Mouse (Mus musculus): ENCODE measurements around the gene Tmem136.

Tmem136 gene

GRCm38 (mm10) chr9:43108081-43108480 lies 8.3 kb downstream of the Tmem136 start:
- no peak for DNase-seq (ENCODE audit: low spot score in 2 of 2)

- no peak for DNase-seq (ENCODE audit: low spot score in 2 of 2)
These were observed 8.8 kb downstream of the Tmem136 start for GRCm38 (mm10) chr9:43107555-43107954.

- DNase-seq (ENCODE audit: low spot score in 2 of 2) = no peak
These were observed 9.2 kb downstream of the Tmem136 start, which contains the start of gene Arhgef12 for GRCm38 (mm10) chr9:43107187-43107517. TSS of gene Arhgef12 (minus strand) at chr9:43107239.

- DNase-seq (ENCODE audit: low spot score in 2 of 2) = peak in 1 of 2 experiments; percentile 4
These were observed 9.8 kb downstream of the Tmem136 start for GRCm38 (mm10) chr9:43106426-43107186.

- peak; percentile 11 to 40 for DNase-seq (ENCODE audit: low spot score in 2 of 2)
These were observed 10.6 kb downstream of the Tmem136 start for GRCm38 (mm10) chr9:43105664-43106361.

GRCm38 (mm10) chr9:43104873-43105663 lies 11.3 kb downstream of the Tmem136 start:
- DNase-seq (ENCODE audit: low spot score in 2 of 2) = peak in 1 of 2 experiments; percentile 4

GRCm38 (mm10) chr9:43104526-43104872 lies 11.9 kb downstream of the Tmem136 start:
- DNase-seq (ENCODE audit: low spot score in 2 of 2) = no peak

GRCm38 (mm10) chr9:43103675-43104299 lies 12.6 kb downstream of the Tmem136 start:
- no peak for DNase-seq (ENCODE audit: low spot score in 2 of 2)

- DNase-seq (ENCODE audit: low spot score in 2 of 2) = no peak
These were observed 13.4 kb downstream of the Tmem136 start for GRCm38 (mm10) chr9:43102931-43103330.

- no peak for DNase-seq (ENCODE audit: low spot score in 2 of 2)
These were observed 14.3 kb downstream of the Tmem136 start for GRCm38 (mm10) chr9:43101936-43102595.

GRCm38 (mm10) chr9:43098922-43099321 lies 17.4 kb downstream of the Tmem136 start:
- DNase-seq (ENCODE audit: low spot score in 2 of 2) = no peak

- no peak for DNase-seq (ENCODE audit: low spot score in 2 of 2)
These were observed 18.4 kb downstream of the Tmem136 start for GRCm38 (mm10) chr9:43097801-43098557.

GRCm38 (mm10) chr9:43096337-43096736 lies 20.0 kb downstream of the Tmem136 start:
- DNase-seq (ENCODE audit: low spot score in 2 of 2) = peak; percentile 44 to 52

- no peak for DNase-seq (ENCODE audit: low spot score in 2 of 2)
These were observed 21.5 kb downstream of the Tmem136 start for GRCm38 (mm10) chr9:43094828-43095227.

- no peak for DNase-seq (ENCODE audit: low spot score in 2 of 2)
These were observed 22.6 kb downstream of the Tmem136 start for GRCm38 (mm10) chr9:43093803-43094202.

GRCm38 (mm10) chr9:43085686-43086285 lies 30.6 kb downstream of the Tmem136 start:
- DNase-seq (ENCODE audit: low spot score in 2 of 2) = no peak

GRCm38 (mm10) chr9:43084496-43085362 lies 31.6 kb downstream of the Tmem136 start:
- no peak for DNase-seq (ENCODE audit: low spot score in 2 of 2)

- DNase-seq (ENCODE audit: low spot score in 2 of 2) = no peak
These were observed 32.8 kb downstream of the Tmem136 start for GRCm38 (mm10) chr9:43083441-43084055.

GRCm38 (mm10) chr9:43078711-43079110 lies 37.7 kb downstream of the Tmem136 start:
- no peak for DNase-seq (ENCODE audit: low spot score in 2 of 2)

Measured in thymus, postnatal 10 days (tissue).